Comparison of ENCODE assay signal across 8 mouse cellular contexts in genomic region chr6:142570046-142570770, GRCm38 (mm10). TPM values are rescaled to one million over a fixed set of nuclear protein-coding genes. Genes with fewer than 3 reads are reported as not detected.
DNase-seq lines count a peak whose midpoint lies in the region; ATAC-seq lines count a peak whose summit lies in the region.

No protein-coding gene starts in this region.

- H3K4me1 ChIP-seq in heart, embryonic 13.5 days: peaks cover 48% of the 10 kb centered on the region
- peaks cover 26% of the 10 kb centered on the region for H3K4me1 ChIP-seq in hindbrain, embryonic 13.5 days (replicated peaks)
- H3K4me1 ChIP-seq in midbrain, embryonic 10.5 days: peaks cover 30% of the 10 kb centered on the region

- H3K4me2 ChIP-seq in heart, embryonic 13.5 days: peak overlapping the region; percentile 92
- H3K4me2 ChIP-seq in hindbrain, embryonic 13.5 days: peak overlapping the region; percentile 91

- H3K9me3 ChIP-seq in heart, embryonic 13.5 days: no peaks in the 10 kb centered on the region
- H3K9me3 ChIP-seq in hindbrain, embryonic 13.5 days: no peaks in the 10 kb centered on the region
- H3K9me3 ChIP-seq in midbrain, embryonic 10.5 days (replicated peaks): no peaks in the 10 kb centered on the region

- DNase-seq in heart, postnatal 10 days: no peak
- peak; percentile 42 for DNase-seq in embryo, embryonic 11 days
- DNase-seq in midbrain, embryonic 10.5 days (ENCODE audit: low spot score): peak; percentile 45
- DNase-seq in adipocyte (ENCODE audit: low spot score): no peak
- DNase-seq in cerebellum, adult 18-20 months: no peak

- H3K36me3 ChIP-seq in heart, embryonic 13.5 days: 0 out of 2 replicates have a peak, but pooled peaks cover 4% of the 10 kb centered on the region
- H3K36me3 ChIP-seq in hindbrain, embryonic 13.5 days: no peaks in the 10 kb centered on the region
- no peaks in the 10 kb centered on the region for H3K36me3 ChIP-seq in midbrain, embryonic 10.5 days

- 10% methylated on average over 30 of the region's 30 CpGs for WGBS in heart, embryonic 13.5 days
- WGBS in hindbrain, embryonic 13.5 days: 6% methylated on average over 30 of the region's 30 CpGs
- 6% methylated on average over 30 of the region's 30 CpGs for WGBS in midbrain, embryonic 10.5 days

- peak overlapping the region; percentile 61 for H3K4me3 ChIP-seq in heart, embryonic 13.5 days
- H3K4me3 ChIP-seq in hindbrain, embryonic 13.5 days: peak overlapping the region; percentile 48
- peak overlapping the region; percentile 64 for H3K4me3 ChIP-seq in midbrain, embryonic 10.5 days

- H3K27me3 ChIP-seq in heart, embryonic 13.5 days (replicated peaks): peaks cover 54% of the 10 kb centered on the region
- peaks cover 72% of the 10 kb centered on the region for H3K27me3 ChIP-seq in hindbrain, embryonic 13.5 days
- H3K27me3 ChIP-seq in midbrain, embryonic 10.5 days (ENCODE audit: low read depth, poor library complexity, severe bottlenecking): peaks cover 84% of the 10 kb centered on the region

- peak overlapping the region; percentile 80 for H3K9ac ChIP-seq in heart, embryonic 13.5 days
- H3K9ac ChIP-seq in hindbrain, embryonic 13.5 days: peak overlapping the region; percentile 47; the same call in 1 of the 2 replicates

- no peak overlapping the region for H3K27ac ChIP-seq in heart, embryonic 13.5 days (replicated peaks)
- no peak overlapping the region for H3K27ac ChIP-seq in hindbrain, embryonic 13.5 days
- no peak overlapping the region for H3K27ac ChIP-seq in midbrain, embryonic 10.5 days (replicated peaks)

- ATAC-seq in heart, embryonic 13.5 days (ENCODE audit: extremely low read depth, insufficient number of reproducible peaks, low FRiP score, low TSS enrichment): no peak
- no peak for ATAC-seq in hindbrain, embryonic 13.5 days (ENCODE audit: low FRiP score)
- no peak for ATAC-seq in granulocyte monocyte progenitor cell, adult 5-6 weeks (replicated peaks; ENCODE audit: poor library complexity, severe bottlenecking)

- intact Hi-C loops in heart, postnatal 10 days (cut with DNase I): no loop called here

RNA-seq across cellular contexts. Expression of gene Kcnj8, which starts 1.2 kb away (rescaled TPM):
- 7.5 and 9.7 TPM in 2 replicates for polyA plus RNA-seq in heart, embryonic 13.5 days (2015; fragmentation: Nextera tagmentation; extraction: Ambion mirVana)
- 10 to 100 TPM; 40.4 to 46.7 TPM for total RNA-seq in heart, postnatal 10 days (2021)
- 10.9 and 12.1 TPM in 2 replicates for polyA plus RNA-seq in hindbrain, embryonic 13.5 days (2015; fragmentation: Nextera tagmentation; extraction: Ambion mirVana)
- 2.2 and 5.2 TPM in 2 replicates for polyA plus RNA-seq in midbrain, embryonic 10.5 days (2016; fragmentation: Nextera tagmentation; extraction: Ambion mirVana)
- not detected in 2 replicates for total RNA-seq in granulocyte monocyte progenitor cell, adult 5-6 weeks (2014; fragmentation: Nextera tagmentation)
- total RNA-seq in granulocyte monocyte progenitor cell, adult 5-6 weeks (2017): not detected in 2 replicates

Comparison
In these comparisons a context has a peak if more than half of its experiments do, and no peak if none do; other contexts are left out.
1. DNase-seq: peak in embryo, embryonic 11 days (single experiment) and midbrain, embryonic 10.5 days (single experiment); none in heart, postnatal 10 days (0 of 2), adipocyte (single experiment) and cerebellum, adult 18-20 months (0 of 2).
2. Peak in every context shown above with its lines, with median percentiles within 50 percentile points of each other: H3K4me3 ChIP-seq.